Mouse (Mus musculus) gastrocnemius, postnatal 14 days (tissue): ENCODE measurements around the gene Nudt17. TPM values are rescaled to one million over a fixed set of nuclear protein-coding genes. Genes with fewer than 3 reads are reported as not detected.
"Not testable (repeated sequence)": the region's sequence is repeated elsewhere in the genome, so short reads cannot be mapped to it uniquely, and the experiment has no call there.

ENCODE experiments used
- DNase-seq: peaks from one replicate; pipeline ENCODE4 v3.0.0; 2021; ENCODE audit warnings: mixed read lengths
- intact Hi-C: fragments of 180-260 bp; cut with DNase I; formaldehyde crosslinking; loops from one replicate; pipeline ENCODE4 v1.15.1; 2025; ENCODE audit warnings: low total_unique reads
- total RNA-seq, 2 experiments: library from RNA; stranded (reverse); gene quantifications; 2 replicates each; pipeline ENCODE4 v1.2.3; 2021

Nudt17 gene
- total RNA-seq, 2 experiments from 2014 or later, result 0.96 to 1.00 TPM

DNA sequence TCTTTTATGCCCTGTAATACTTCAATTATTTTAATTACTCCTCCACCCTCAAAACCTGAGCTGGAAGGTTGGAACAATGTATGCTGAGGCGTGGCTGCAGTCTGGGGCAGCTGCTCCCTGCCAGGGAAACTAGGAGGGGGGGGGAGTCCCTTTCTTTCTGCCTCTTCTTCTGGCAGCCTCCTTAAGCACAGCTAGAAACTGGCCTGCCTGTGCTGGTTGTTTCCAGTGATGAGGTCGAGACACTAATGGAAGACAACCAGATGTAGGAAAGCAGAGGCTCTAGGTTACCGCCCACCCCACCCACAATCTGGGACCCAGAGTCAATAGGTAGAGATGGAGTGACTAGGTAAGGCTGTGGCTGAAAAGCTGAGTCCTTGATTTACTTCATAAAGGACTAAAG lies 32.7 kb downstream of the Nudt17 start:
- intact Hi-C loops, result no loop called here
- no peak for DNase-seq

DNA sequence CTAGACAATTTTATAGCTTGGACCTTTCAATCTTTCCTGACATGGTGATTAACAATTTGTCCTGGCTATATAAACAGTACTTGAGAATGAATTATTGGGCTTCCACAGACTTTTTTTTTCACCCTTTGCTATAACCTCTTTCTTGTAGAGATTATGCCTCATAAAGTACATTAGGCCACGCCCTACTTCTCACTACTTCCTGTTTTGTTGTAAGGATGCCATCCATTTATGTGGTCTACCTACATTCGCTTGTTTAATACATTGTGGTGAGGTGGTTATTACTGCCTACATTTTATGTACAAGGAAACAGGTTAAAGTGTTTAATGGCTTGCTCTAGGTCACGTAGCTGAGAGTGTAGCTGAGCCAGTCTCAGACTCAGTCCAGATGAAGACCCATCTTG lies 33.2 kb downstream of the Nudt17 start:
- no peak for DNase-seq
- intact Hi-C loops, result no loop called here

DNA sequence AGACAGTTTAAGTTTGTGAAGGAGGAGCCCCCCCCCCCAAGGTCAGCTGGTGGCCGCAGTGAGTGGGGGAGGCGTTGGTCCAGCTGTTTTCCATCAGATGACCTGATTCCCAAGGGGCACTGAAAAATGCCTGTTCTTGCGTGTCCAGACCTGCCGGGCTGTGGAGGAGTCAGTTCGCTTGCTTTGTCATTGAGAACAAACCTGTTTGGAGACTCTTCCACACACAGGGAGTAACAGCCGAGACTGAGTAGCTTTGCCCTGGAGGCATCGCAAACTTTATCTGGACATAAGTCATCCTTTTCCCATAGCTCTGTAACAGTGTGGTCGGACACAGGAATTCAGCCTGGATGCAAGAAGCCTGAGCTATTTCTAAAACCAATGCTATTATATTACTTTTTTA lies 33.9 kb downstream of the Nudt17 start:
- intact Hi-C loops, result no loop called here

DNA sequence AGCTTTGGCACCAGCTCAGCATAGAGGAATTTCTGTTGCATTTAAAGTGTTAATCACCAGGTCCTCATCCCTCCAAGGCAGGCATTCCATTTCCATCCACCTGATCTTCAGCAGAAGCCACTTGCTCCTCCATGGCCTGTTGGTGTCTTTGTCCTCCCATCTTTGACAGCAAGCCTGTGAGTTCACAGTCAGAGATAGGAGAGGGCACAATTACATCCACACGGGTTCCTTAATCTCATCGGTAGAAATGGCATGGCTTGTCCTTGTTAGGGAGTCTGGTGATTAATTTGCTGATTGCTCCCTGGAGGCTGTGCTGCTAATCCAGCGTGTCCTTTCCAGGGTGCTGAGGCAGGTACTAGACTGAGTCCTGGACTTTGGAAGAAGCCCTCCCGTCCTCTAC lies 34.8 kb downstream of the Nudt17 start:
- DNase-seq, result no peak
- intact Hi-C loops, result no loop called here

More for the DNA sequence above, 33.9 kb downstream of the Nudt17 start:
- DNase-seq, result no peak

DNA sequence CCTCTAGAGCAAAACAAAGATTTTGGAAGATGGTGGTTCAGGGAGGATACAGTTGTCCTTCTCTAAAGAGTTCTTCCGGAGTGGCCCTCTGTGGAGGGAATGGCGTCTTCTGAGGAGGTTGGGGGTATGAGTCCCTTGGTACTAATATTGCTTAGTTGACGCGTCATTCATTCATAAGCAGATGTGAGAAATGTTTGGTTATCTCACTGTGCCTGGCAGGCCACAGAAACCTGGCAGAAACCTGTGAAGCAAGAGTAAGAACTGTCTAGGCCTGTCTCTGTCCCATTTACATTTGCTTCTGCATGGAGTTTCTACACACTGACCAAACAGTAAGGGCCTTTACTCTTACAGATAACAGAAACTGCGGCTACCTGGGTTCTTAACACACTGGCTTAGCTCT lies 36.8 kb downstream of the Nudt17 start:
- intact Hi-C loops, result no loop called here
- DNase-seq, result no peak

DNA sequence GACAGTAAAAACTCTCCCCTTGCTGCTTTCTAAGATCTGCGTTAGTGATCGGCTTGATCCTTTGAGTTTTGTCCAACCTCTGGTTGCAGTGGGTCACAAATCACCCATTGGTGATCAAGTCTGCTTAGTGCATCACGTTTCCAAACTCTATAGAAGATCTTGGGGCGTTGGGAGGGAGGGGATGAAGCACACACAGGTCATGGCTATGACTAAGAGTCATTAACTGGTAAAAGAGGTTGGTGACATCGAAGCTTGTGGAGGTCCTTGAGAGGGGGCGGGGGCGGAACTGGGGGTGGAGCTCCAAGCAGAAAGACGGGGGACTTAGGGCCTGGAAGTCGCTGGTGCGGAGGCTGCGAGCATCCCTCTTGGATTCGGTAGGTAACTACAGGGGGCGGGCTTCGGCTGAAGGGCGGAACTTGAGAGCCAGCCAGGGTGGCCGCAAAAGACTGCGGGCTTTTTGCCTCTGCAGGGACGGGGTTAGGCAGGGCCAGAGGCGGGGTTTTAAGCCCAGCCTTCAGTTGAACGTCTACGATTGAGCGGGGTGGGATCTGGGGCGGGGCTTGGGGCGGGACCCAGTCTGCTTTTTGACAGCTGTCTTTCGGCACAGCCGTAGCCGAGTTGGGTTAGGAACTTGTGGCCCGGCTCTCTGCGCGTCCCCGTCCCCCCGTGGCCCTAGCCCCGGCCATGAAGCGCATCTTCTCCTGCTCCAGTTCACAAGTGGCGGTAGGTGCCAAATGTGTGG lies 38.5 kb downstream of the Nudt17 start, which contains the start of gene Ankrd35:
Gene Ankrd35, plus strand, starts transcription at position 405 of the 742 bp plus-strand sequence.
- intact Hi-C loops, result no loop called here

DNA sequence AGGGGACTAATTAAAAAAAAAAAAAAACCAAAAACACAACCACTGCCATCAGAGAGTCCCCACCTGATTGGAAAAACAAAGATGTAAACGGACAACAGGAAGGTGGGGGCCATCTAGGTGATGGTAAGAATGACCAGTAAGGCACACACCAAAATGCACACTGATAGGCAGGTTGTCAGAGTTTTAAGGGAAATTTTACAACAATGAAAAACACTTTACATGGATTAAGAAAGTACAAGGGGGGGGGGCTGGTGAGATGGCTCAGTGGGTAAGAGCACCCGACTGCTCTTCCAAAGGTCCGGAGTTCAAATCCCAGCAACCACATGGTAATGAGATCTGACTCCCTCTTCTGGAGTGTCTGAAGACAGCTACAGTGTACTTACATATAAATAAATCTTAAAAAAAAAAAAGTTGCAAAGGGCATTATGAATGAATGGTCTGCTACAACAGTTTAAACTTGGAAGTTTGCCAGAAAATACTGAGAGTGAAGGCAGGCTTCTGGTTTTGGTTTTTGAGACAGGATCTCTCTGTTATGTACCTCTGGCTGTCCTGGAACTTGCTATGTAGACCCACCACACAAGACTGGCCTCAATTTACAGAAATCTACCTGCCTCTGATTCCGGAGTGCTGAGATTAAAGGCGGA lies 39.8 kb downstream of the Nudt17 start:
- intact Hi-C loops, result no loop called here
- no peak for DNase-seq

More for the DNA sequence above, 38.5 kb downstream of the Nudt17 start, which contains the start of gene Ankrd35:
- peak; percentile 86 for DNase-seq

DNA sequence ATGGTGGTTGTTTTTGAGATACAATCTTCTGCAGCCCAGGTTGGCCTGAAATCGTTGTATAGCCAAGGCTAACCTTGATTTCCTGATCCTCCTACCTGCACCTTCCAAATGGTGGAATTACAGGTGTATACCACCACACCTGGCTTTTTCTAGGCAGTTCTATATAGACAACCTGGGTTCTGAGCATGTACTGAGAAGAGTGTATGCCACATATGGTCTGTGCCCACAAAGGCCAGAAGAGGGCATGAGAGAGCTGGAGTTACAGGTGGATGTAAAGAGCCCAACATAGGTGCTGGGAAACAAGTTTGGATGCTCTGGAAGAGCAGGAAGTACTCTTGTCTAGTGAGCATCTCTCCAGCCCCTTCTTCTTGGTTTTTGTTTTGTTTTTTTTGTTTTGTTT lies 41.0 kb downstream of the Nudt17 start:
- DNase-seq, result no peak
- intact Hi-C loops, result no loop called here

DNA sequence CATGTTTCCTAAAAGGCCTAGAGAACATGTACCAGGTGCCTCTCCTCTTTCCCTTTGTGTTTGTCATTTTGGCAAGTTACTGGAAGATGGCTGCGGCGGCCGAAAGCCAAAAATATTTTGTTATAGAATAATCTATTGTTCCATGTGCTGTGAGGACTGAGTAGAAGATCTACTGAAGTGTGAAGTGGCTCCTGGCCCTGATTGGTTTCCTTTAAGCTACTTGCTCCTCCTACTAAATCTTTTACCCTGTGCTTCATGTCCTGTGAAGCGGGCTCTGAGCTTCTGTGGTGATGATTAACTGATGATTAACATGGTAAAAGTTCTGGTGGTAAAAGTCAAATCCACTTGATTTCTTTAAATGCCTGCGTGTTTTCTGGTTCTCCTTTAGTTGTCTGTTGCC lies 41.4 kb downstream of the Nudt17 start:
- intact Hi-C loops, result no loop called here
- no peak for DNase-seq

DNA sequence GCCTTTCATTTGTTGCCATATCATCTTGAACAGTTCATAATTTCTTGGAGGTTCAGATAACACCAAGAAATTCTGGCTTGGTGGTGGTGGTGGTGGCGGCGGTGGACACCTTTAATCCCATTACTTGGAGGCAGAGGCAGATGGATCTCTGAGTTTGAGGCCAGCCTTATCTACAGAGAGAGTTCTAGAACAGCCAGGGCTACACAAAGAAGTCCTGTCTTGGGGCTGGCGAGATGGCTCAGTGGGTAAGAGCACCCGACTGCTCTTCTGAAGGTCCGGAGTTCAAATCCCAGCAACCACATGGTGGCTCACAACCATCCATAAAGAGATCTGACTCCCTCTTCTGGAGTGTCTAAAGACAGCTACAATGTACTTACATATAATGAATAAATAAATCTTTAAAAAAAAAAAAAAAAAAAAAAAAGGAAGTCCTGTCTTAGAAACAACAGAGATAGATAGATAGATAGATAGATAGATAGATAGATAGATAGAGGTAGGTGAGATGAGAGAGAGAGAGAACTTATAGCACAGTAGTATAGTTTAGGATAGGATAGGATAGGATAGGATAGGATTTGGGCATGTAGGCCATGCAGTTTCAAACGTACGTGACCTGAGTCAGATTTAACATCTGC lies 42.5 kb downstream of the Nudt17 start:
- intact Hi-C loops, DNase-seq: not testable (repeated sequence)

DNA sequence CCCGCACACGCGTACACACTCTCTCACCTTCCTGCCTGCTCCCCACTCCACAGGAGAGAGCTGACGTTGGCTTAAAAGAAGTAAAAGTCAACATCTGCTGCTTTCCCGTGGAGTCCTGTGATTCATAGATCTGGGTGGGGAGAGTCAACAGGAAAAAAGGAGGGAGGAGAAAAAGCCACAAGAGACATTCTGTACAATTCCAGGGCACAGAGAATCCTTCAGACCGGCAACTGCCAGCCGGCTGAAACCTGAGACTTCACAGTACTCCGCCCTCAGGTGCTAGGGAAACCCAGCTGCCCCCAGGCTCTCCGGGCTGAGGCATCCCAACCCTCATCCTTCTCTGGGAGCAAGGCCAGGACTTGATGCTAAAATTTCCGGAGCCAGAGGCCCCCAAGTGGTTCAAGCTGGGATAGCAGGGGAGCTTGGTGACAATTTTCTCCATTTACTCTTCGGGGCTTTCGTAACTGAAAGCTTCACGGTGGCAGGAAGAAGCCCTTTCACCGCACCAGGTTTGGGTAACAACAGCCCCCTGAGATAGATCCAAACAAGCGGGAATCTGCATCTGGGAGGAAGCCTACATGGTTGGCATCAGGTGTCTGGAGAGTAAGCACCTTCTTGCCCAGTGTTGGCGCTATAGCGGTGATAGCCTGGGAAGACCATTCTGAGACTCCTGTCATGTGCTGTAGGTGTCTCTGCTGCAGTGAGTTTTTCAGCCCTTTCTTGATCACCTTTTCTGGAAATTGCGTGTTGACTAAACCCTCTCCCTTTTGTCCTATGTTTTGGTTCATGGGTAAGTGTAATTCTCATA lies 44.7 kb downstream of the Nudt17 start:
- intact Hi-C loops, result no loop called here
- peak; percentile 82 for DNase-seq

DNA sequence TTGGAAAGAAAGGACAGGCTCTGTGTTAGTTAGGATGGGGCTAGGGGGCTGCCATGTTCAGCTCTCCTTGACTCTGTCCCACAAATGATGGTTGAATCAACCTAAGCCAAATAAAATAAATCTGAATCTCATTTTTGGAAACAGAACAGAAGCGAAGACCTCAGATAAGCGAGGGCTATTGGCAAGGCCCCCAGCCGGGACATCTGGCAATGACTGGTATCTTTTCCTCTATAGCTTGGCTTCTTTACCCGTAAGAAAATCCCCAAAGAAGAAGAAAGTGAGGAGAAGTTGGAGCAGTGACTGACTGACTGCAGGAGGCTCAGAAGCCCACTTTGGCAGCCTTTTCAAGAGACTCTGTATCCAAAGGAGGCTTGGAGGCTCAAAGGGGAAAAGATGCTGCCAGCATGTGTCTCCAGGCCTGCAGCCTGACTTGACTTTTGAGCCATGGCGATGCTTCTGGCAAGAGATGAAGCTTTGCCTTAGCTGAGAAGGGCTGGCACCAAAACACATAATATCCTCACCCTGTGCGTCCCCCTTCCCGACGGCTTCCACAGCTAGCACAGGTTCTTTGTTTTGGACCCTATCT lies 45.5 kb downstream of the Nudt17 start:
- intact Hi-C loops, result no loop called here
- DNase-seq, result no peak

DNA sequence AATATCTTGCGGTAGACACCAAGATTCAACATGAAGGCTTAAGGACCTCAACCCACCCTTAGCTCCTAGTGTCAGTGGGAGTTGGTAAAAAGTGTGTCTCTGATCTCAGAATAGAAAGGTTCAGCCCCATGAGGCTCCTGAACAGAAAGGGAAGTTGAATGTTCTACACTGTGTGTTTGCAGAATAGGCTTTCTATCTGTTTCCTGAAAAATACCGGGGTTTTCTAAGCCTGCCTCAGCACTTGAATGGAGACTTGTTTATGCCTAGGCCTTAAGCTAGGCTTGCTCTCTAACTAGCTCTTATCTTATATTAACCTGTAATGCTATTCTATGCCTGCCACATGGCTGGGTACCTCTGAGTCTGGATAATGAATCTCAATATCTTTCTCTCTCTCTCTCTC lies 47.5 kb downstream of the Nudt17 start:
- intact Hi-C loops, result no loop called here
- no peak for DNase-seq

Other genes starting within 250 kb of the Nudt17 start
- 100 to 1,000 TPM; 460 to 465 TPM for gene Hfe2, start 183.4 kb downstream of the Nudt17 start, total RNA-seq
- 100 to 1,000 TPM; 288 to 458 TPM for gene Txnip, start 150.6 kb downstream of the Nudt17 start, total RNA-seq
- gene Gm16253, start 131.6 kb downstream of the Nudt17 start, total RNA-seq, result 1 to 10 TPM; 1.2 to 1.5 TPM
- gene Polr3gl, start 114.4 kb downstream of the Nudt17 start, total RNA-seq, result 10 to 100 TPM; 30.3 to 34.0 TPM
- gene Ankrd34a, start 111.9 kb downstream of the Nudt17 start, total RNA-seq, result 1 to 10 TPM in 1 of 2 experiments, under 1 TPM in 1; 0.66 to 1.9 TPM
- gene Lix1l, start 107.4 kb downstream of the Nudt17 start, total RNA-seq, result 10 to 100 TPM; 13.6 to 16.4 TPM
- 10 to 100 TPM; 36.6 to 44.1 TPM for gene Rbm8a, start 78.6 kb downstream of the Nudt17 start, total RNA-seq
- gene Pex11b, start 73.2 kb downstream of the Nudt17 start, total RNA-seq, result 10 to 100 TPM; 22.3 to 22.4 TPM
- under 1 TPM; 0.13 to 0.25 TPM for gene Gm42957, start 73.1 kb downstream of the Nudt17 start, total RNA-seq
- 1 to 10 TPM; 2.9 to 3.0 TPM for gene Itga10, start 63.0 kb downstream of the Nudt17 start, total RNA-seq
- 1 to 10 TPM; 1.0 to 2.3 TPM for gene Ankrd35, start 38.4 kb downstream of the Nudt17 start, total RNA-seq
- gene Pias3, start 12.2 kb downstream of the Nudt17 start, total RNA-seq, result 10 to 100 TPM; 10.4 to 12.1 TPM
- gene Polr3c, start 19.1 kb upstream of the Nudt17 start, total RNA-seq, result 10 to 100 TPM; 16.0 to 18.7 TPM
- gene Rnf115, start 19.1 kb upstream of the Nudt17 start, total RNA-seq, result 10 to 100 TPM; 53.8 to 89.7 TPM
- gene Pdzk1, start 120.7 kb upstream of the Nudt17 start, total RNA-seq, result not detected
- not detected for gene Cd160, start 120.8 kb upstream of the Nudt17 start, total RNA-seq
- 1 to 10 TPM; 3.1 to 3.9 TPM for gene Gja5, start 196.1 kb upstream of the Nudt17 start, total RNA-seq
- 10 to 100 TPM; 14.8 to 17.6 TPM for gene Gpr89, start 196.8 kb upstream of the Nudt17 start, total RNA-seq
- gene Gja8, start 217.5 kb upstream of the Nudt17 start, total RNA-seq, result not detected